Mouse (Mus musculus) CD4-positive, CD25-positive, alpha-beta regulatory T cell, adult 4 months (primary cell): ENCODE measurements around the gene Bcar3. TPM values are rescaled to one million over a fixed set of nuclear protein-coding genes. Genes with fewer than 3 reads are reported as not detected.
"Not testable (repeated sequence)": the region's sequence is repeated elsewhere in the genome, so short reads cannot be mapped to it uniquely, and the experiment has no call there.

ENCODE experiments used
- ATAC-seq: one replicate; pipeline ENCODE4 v1.8.0; 2017
- polyA plus RNA-seq, 2 experiments: library from polyadenylated mRNA; unstranded; fragments of 100-300 nt; shearing (Covaris generic); gene quantifications; one replicate each; pipeline ENCODE4 v1.2.1; 2017

The Bcar3 gene
- 1 to 10 TPM in 1 of 2 experiments, not detected in 1; 1.4 TPM for polyA plus RNA-seq

DNA sequence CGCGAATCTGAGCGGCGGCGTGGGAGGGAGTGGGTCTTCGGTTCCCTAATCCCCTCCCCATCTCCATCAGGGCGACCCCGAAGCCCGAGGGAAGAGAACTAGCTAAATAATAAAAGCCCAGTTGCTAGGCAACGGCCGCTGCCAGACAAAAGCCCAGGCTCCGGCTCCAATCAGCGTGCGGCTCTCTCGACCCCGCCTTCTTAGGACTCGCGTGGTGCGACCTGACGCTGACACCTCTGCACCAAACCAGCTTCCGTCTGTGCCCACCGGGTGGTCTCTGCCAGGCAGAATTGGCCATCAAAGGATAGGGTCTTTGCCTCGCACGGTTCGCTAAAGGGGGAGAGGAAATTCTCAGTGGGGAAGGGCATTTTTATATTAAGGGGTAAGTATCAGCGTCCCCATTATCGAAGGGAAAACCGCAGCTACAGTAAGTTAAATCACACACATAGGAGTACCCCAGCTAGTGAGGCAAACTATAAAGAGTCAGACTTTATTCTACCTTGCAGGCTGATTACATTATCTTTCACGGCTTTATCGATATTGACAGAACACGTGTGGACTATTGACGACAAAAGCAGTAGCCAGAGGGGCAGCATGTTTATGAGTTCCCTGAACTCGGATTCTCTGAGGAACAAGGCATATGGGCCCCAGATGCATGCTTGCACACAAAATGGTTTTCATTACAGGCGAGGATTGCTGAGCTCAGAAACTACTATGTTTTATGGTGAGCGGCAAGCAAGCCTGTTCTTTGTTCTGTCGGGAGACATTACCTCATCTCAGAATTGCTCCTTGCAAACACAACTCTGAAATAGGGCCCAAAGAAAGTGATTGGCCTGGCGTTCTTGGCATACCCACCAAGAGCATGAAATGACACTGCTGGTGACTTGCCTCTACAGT, at the start of gene Bcar3:
Gene Bcar3, plus strand, starts transcription at position 183 of the 897 bp plus-strand sequence.
- ATAC-seq, result peak; percentile 78

DNA sequence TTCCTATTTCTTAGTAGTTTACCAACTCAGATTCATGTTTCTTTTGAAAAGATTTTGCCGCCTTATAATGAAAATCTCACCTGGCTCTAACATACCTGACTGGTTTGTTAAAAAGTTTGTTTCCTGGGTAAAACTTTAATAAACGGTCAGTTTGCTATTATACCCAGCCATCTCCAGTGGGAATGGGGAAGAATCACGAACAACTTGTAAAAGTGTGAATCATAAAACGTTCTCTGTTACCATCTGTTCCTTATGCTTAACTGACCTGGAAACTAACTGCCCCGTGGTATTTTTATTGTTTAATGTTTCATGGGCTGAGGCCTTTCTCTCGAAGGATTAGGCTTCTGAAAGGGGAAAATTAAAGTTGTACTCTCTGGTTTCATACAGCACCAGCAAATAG, 49.2 kb upstream of the Bcar3 start:
- peak; percentile 4 for ATAC-seq

DNA sequence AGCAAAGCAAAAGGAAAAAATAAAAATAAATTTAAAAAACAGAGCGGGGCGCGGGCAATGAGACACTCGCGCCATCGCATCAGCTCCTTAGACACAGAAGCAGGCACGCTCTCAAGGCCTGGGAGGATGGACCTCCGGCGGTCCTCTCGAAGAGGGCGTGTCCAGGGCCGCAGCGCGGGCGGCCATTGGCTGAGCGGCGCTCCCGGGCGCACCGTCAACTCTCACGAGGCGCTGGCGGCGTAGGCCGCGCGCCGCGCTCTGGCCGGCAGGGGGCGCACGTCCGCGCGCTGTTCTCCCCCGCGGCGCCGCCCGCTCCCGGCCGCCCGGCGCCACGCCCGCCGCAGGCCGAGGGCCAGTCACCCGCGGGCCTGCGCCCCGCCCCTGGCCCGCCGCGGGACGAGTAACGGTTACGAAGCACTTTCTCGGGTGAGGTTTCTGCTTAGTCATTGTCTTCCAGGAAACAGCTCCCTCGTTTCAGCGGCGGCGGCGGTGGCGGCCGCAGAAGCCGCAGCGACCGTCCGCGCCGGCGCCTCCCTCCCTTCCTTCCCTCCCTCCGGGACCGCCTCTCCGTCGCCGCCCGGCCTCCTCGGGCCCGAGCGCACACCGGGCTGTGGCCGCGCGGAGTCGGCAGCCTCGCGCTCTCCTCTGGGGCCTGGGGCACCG, 48.6 kb upstream of the Bcar3 start, which contains the start of gene Gclm:
Gene Gclm, plus strand, starts transcription at position 343 of the 663 bp plus-strand sequence.
- peak; percentile 97 for ATAC-seq

GRCm38 (mm10) chr3:122245878-122246332, 48.0 kb upstream of the Bcar3 start:
- ATAC-seq, result peak; percentile 24

DNA sequence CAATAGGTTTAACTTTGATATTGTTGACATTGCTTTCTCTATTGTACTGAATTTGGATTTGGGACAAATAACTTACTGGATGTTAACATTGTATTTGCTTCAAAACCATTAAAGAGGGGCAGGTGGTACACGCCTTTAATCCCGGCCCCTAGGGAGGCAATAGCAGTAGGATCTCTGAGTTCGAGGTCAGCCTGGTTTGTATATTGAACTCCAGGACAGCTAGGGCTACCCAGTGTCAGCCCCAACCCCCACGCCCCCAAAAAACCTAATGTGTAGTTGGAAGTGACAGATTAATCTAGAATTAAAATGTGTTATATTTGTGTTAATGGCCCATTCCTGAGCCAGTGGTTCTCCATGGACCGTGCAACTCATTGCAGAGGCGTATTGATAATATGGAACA, 47.5 kb upstream of the Bcar3 start:
- ATAC-seq, result no peak

- no peak for ATAC-seq
These were observed 46.8 kb upstream of the Bcar3 start for GRCm38 (mm10) chr3:122246986-122247767.

- no peak for ATAC-seq
These were observed 46.2 kb upstream of the Bcar3 start for GRCm38 (mm10) chr3:122247768-122248100.

- no peak for ATAC-seq
These were observed 41.3 kb upstream of the Bcar3 start for GRCm38 (mm10) chr3:122252466-122253253.

DNA sequence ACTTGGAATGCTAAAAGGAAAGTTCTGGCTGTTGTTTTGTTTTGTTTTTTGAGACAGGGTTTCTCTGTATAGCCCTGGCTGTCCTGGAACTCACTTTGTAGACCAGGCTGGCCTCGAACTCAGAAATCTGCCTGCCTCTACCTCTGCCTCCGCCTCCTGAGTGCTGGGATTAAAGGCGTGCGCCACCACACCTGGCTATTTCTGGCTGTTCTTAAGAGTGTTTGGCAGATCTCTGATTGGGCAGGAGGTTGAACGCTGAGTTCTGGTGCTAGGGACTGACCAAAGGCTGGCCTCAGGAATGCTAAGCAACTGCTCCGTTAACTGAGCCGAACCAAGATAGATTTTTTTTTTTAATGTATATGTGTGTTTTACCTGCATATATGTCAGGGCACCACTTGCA, 39.9 kb upstream of the Bcar3 start:
- not testable (repeated sequence) for ATAC-seq

DNA sequence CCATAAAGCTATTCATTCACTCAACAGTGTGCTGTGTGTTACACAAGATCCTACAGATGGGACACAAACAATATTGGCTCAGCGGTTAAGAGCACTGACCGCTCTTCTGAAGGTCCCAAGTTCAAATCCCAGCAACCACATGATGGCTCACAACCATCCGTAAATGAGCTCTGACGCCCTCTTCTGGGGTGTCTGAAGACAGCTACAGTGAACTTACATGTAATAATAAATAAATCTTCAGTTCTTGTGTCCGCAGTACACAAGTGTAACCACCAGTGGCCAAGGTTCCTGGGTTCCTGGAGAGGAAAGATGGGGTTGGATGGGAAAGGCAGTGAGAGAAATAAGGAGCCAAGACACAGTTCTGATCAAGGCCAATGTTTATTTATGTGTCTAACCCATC, 23.9 kb upstream of the Bcar3 start:
- ATAC-seq, result no peak

DNA sequence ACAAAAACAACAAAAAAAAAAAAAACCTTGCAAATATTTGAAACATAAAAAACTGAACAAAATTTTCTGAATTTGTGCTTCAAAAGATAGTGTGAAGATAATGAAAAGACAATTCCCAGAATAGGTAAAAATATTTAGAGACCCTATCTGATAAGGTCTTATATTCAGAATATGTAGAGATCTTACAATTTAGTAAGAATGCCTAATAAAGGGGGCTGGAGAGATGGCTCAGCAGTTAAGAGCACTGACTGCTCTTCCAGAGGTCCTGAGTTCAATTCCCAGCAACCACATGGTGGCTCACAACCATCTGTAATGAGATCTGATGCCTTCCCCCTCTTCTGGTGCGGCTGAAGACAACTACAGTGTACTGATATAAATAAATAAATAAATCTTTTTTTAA, 21.4 kb upstream of the Bcar3 start:
- not testable (repeated sequence) for ATAC-seq

GRCm38 (mm10) chr3:122273407-122274240, 20.3 kb upstream of the Bcar3 start:
- peak; percentile 71 for ATAC-seq

- peak; percentile 85 for ATAC-seq
These were observed 19.5 kb upstream of the Bcar3 start, which contains the start of gene Dnttip2 for GRCm38 (mm10) chr3:122274241-122275024. Gene Dnttip2, plus strand, starts transcription at chr3:122274388.

DNA sequence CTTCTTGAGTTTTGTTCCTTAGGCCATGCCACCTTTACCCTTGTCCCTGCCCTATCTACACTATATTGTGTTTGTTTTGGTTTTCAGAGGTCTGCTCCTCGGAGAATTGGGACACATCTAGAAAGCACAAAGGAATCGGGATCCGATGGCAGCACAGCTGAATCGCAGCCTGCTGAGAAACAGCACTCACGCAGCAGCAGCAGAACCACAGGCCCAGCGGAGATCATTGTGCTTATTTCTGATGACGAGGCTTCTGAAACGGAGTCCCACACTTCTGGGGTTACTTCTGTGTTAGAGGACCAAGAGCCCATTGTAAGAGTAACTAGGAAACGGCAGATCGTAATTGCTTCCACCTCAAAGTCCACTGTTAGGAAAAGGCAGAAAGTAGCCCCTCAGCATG, 18.8 kb upstream of the Bcar3 start:
- ATAC-seq, result no peak

GRCm38 (mm10) chr3:122287195-122287594, 6.7 kb upstream of the Bcar3 start:
- peak; percentile 88 for ATAC-seq

DNA sequence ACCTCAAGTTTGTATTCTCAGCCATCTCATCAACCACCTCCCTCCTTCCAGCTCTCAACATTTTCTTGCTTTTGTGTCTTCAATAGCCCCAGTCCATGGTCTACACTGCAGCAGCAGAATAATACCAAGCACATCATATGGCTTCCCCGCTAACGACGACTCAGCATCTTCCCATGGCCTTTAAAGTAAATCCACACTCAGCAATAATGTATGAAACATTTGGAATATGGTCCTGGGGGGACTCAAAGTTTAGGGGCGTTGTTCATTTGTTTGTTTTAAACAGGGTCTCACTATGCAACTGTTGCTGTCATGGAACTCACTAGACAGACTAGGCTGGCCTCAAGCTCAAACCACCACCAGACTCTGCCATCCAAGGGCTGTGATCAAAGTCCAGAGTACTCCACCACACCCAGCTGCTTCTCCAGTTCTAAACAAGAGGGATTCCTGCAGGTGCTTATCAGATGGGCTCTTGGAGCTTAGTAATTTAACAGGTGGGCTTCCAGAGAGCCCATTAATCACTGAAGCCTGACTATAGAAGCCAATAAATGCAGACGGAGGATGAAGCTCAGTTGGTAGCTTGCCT, 5.2 kb upstream of the Bcar3 start:
- no peak for ATAC-seq

GRCm38 (mm10) chr3:122289344-122289743, 4.6 kb upstream of the Bcar3 start:
- not testable (repeated sequence) for ATAC-seq

GRCm38 (mm10) chr3:122290696-122291095, 3.2 kb upstream of the Bcar3 start:
- no peak for ATAC-seq

- ATAC-seq, result no peak
These were observed 2.1 kb upstream of the Bcar3 start for GRCm38 (mm10) chr3:122291828-122292227.
